ENCODE assay signal across 7 mouse cellular contexts in genomic region chr6:92184178-92184577, GRCm38 (mm10). TPM values are rescaled to one million over a fixed set of nuclear protein-coding genes. Genes with fewer than 3 reads are reported as not detected.
DNase-seq lines count a peak whose midpoint lies in the region; ATAC-seq lines count a peak whose summit lies in the region.

No protein-coding gene starts in this region.

- H3K4me1 ChIP-seq in hindbrain, embryonic 12.5 days = peaks cover 11% of the 10 kb centered on the region

- peak; percentile 64 for ATAC-seq in hindbrain, embryonic 12.5 days (ENCODE audit: low FRiP score)

- peak overlapping the region; percentile 85 for H3K4me2 ChIP-seq in hindbrain, embryonic 12.5 days (replicated peaks)

- H3K27ac ChIP-seq in hindbrain, embryonic 12.5 days = peak overlapping the region; percentile 35; the same call in 1 of the 2 replicates

- peaks cover 35% of the 10 kb centered on the region for H3K36me3 ChIP-seq in hindbrain, embryonic 12.5 days

- WGBS in hindbrain, embryonic 12.5 days = 3% methylated on average over 10 of the region's 10 CpGs

- peak overlapping the region; percentile 81 for H3K4me3 ChIP-seq in hindbrain, embryonic 12.5 days

- peak; percentile 6 for DNase-seq in retina, postnatal 7 days (ENCODE audit: low read depth, low spot score)
- no peak for DNase-seq in retina, postnatal 1 day
- peak; percentile 35 for DNase-seq in c-Kit-positive CD71-positive TER-119-negative erythroid progenitor cells, embryonic 14.5 days (ENCODE audit: low read depth)
- peak; percentile 8 for DNase-seq in lung, postnatal 36 days
- DNase-seq in urinary bladder, postnatal 10 days (ENCODE audit: low spot score) = no peak
- no peak for DNase-seq in left cerebral cortex, postnatal 36 days (ENCODE audit: low spot score in 2 of 2)

- intact Hi-C loops in left cerebral cortex, postnatal 36 days (cut with DNase I) = no loop called here

- H3K9me3 ChIP-seq in hindbrain, embryonic 12.5 days (replicated peaks) = no peaks in the 10 kb centered on the region; the same call in 1 of the 2 replicates

- H3K9ac ChIP-seq in hindbrain, embryonic 12.5 days = peak overlapping the region; percentile 83

- no peaks in the 10 kb centered on the region for H3K27me3 ChIP-seq in hindbrain, embryonic 12.5 days

RNA-seq across cellular contexts. Expression of gene Mrps25, which starts 0.3 kb away (rescaled TPM):
- 64.1 and 64.2 TPM in 2 replicates for polyA plus RNA-seq in hindbrain, embryonic 12.5 days (2016; fragmentation: Nextera tagmentation; extraction: Ambion mirVana)
- 10 to 100 TPM; 53.0 TPM for total RNA-seq in left cerebral cortex, postnatal 36 days (2021)

RNA-seq across cellular contexts. Expression of gene Rbsn, which starts 30.5 kb away (rescaled TPM):
- 33.5 and 45.4 TPM in 2 replicates for polyA plus RNA-seq in hindbrain, embryonic 12.5 days (2016; fragmentation: Nextera tagmentation; extraction: Ambion mirVana)
- total RNA-seq in left cerebral cortex, postnatal 36 days (2021) = 10 to 100 TPM; 40.3 to 46.8 TPM

Comparison
In these comparisons a context has a peak if more than half of its experiments do, and no peak if none do; other contexts are left out.
1. DNase-seq: peak in retina, postnatal 7 days (single experiment), c-Kit-positive CD71-positive TER-119-negative erythroid progenitor cells, embryonic 14.5 days (single experiment) and lung, postnatal 36 days (single experiment); none in retina, postnatal 1 day (single experiment), urinary bladder, postnatal 10 days (single experiment) and left cerebral cortex, postnatal 36 days (0 of 2).